Mouse (Mus musculus) lung, adult 2 months (tissue): ENCODE data around the gene Slc25a33.

ENCODE experiments used
- CTCF ChIP-seq: fragments of 200-500 bp; IDR thresholded peaks from 2 replicates; pipeline ENCODE4 v1.5.1; 2011; ENCODE audit warnings: mild to moderate bottlenecking, low read length, control low read depth; ENCODE audit not compliant: insufficient read depth
- POLR2A ChIP-seq: fragments of 200-500 bp; IDR thresholded peaks from 2 replicates; pipeline ENCODE4 v1.6.1; 2011; ENCODE audit warnings: low read depth, mild to moderate bottlenecking, control low read depth, low read length, borderline replicate concordance; ENCODE audit errors: extremely low read depth

DNA sequence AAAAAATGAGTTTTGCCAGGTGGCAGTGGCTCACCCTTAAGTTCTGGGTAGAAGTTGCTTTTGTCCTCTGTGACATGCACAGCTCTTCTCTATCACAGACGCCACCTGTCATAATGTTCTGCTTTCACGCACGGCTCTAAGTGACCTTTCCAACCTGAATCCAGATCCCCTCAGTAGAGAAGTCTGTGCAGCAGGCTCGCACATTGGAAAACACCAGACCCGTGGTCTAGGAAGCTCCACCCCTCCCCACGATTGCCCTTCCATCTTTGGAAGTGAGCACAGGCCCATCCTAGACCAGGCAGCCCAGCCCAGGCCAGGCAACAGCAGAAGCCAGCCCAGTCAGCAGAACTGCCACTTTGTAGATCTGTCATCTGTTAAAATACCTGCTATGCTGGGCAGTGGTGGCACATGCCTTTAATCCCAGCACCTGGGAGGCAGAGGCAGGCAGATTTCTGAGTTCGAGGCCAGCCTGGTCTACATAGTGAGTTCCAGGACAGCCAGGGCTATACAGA lies 20.9 kb upstream of the Slc25a33 start:
- TF ChIP-seq CTCF (no peak), POLR2A (no peak)
